Mouse (Mus musculus) granulocyte monocyte progenitor cell, adult 5-6 weeks (primary cell): ENCODE data around the gene Slc15a1. TPM values are rescaled to one million over a fixed set of nuclear protein-coding genes. Genes with fewer than 3 reads are reported as not detected.

Experiments used
- ATAC-seq: replicated peaks from 2 replicates; pipeline ENCODE4 v1.8.0; 2016; ENCODE audit warnings: mild to moderate bottlenecking, moderate TSS enrichment, inconsistent platforms; ENCODE audit not compliant: poor library complexity, severe bottlenecking
- total RNA-seq, 2 experiments: library from RNA; stranded (forward) in 1 of 2; stranded (reverse) in 1 of 2; fragments of 200-712, 200-1000 nt in 1 of 2; fragments of >200 nt in 1 of 2; fragmentation: Nextera tagmentation in 1 of 2; gene quantifications; 2 replicates each; pipeline ENCODE4 v1.2.3; 2014 to 2017

The Slc15a1 gene
- total RNA-seq, 2 experiments from 2014 or later = 0.52 TPM; not detected in 1

DNA sequence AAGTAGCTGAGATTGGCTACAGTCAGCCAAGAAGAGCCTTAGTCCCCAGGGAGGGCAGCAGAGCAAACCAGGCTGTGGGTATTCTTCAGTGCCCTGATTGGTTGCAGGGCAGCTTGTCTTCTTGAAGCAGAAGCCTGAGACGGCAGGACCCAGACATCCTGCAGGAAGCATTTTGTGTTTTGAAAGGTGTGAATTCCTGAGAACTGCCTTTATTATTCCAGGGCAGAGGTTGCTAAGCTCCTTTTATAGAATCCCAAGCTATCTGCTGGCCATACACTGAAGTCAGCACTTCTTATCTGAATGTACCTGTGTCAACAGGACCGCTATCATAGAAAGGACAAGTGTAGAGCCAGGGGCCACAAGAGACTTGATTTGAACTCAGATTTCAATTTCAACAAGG is 10.8 kb downstream of the Slc15a1 start:
- ATAC-seq = no peak

DNA sequence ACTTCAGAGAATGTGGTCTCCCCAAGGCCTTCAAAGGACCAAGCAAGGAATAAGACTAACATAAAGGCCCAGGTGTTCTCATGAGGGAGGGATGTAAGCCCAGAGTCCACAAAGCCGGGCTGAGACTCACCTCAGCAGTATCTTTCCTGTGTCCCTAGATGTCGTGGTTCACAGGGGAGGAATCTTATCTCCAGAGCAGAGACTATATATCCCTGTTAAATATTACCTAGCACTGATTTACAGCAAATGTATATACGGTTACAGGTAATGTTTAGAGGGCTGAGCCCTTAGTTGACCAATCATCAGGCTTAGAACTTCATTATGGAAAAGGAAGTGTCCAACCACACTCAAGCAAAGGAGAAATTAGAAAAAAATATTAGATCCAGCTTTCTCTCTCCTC is 11.3 kb downstream of the Slc15a1 start:
- no peak for ATAC-seq

DNA sequence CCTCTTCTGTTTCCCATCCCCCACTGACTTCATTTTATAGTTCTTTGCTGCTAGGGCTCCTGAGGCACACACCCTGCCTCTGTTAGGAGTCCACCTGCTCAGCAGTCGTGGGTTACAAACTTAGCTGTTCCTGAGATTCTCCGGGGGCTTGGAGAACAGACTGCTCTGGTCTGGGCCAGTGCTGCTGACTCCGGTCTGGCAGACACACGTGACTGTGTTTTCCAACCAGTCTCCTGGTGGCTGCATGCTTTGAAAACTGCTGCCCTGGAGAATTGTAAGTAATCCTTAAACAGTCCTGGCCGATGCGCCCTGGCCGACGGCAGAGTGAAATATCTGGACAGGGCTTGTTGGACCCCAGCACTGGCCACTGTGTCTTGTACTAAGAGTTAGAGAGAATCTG is 12.7 kb downstream of the Slc15a1 start:
- no peak for ATAC-seq

DNA sequence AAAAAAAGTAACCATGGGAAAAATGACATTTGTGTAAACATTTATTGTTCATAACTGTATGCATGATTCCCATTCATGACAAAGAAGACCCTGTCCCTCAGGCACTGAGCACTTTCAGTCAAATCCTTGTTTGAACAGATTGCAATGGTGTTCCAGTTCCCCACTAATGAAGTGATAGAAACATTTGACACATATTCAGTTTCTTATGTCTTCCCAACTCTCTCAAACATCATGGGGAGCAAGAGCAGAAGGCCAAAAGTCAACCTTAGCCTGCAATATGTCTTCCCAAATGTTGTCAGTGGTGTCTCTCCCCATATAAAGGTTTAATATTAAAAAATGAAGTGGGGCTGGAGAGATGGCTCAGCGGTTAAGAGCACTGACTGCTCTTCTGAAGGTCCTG is 19.3 kb downstream of the Slc15a1 start:
- no peak for ATAC-seq

DNA sequence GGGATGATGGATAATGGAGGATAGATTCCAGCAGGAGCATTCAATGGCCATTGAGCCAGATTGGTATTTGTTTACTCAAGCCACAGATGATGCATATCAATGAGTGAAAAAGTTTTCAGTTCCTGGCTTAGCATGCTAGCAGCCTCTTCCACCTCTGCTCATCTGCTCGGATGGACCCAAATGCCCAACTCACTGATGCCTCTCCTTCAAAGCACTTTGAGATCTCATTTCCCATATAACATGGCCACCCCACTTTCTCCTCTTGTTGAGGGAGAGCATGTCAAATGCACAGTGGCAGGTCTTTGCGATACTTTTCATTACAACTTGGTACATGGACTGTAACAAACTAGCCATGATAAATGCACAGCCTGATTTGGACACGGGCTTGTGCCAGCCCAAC is 20.6 kb downstream of the Slc15a1 start:
- no peak for ATAC-seq

DNA sequence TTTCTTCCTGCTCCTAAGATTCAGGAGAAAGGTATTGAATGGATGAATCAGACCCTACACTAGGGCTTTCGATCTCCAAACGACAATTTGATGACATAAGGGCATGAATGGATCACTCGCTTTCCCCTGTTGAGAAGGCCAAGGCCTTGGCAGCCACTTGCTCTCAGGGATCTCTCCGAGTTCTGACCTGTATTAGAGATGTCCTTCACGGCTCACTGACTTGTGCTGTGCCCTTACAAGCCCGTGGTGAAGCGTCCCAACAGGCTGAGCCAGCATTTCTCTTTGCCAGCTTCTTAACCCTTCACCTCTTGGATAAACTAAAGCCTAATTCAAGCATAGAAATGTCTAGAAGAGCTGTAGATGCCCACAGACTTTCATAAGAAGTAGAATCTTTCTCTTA is 22.9 kb downstream of the Slc15a1 start:
- ATAC-seq = no peak

DNA sequence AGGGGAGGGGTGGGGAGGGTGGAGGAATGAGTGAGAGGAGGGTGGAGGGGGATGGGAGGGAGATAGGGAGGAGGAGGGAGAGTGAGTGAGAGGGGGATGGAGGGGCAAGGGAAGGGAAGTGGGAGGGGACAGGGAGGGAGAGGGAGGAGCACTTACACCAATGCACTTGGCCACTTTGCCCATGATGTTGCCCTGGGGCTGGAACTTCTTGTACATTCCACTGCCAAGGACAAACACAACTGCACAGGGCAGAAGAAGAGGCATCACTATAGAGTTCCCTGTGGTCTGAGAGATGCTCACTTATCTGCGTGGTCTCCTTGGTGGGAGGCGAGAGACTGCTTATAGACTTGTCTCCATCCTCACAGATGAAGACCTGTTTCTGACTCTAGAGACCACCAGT is 23.5 kb downstream of the Slc15a1 start:
- ATAC-seq = no peak

DNA sequence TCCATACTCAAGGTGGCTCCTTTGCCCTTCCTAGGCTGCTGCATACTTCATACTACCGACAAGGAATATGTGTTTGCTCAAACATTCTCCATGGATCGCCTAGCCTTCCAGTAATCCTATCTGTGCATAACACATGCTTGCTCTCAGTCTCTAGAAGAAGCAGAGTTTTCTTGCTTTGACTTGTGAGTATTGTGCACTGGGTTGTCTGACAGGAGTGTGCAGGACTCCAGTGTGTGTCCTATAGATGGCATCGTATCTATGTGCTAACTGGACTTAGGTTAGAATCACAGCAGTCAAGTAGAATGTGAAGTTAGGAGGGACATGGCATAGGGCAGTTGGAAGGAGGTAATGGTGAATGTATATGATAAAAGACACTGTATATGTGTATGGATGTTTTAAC is 26.0 kb downstream of the Slc15a1 start:
- ATAC-seq = no peak

DNA sequence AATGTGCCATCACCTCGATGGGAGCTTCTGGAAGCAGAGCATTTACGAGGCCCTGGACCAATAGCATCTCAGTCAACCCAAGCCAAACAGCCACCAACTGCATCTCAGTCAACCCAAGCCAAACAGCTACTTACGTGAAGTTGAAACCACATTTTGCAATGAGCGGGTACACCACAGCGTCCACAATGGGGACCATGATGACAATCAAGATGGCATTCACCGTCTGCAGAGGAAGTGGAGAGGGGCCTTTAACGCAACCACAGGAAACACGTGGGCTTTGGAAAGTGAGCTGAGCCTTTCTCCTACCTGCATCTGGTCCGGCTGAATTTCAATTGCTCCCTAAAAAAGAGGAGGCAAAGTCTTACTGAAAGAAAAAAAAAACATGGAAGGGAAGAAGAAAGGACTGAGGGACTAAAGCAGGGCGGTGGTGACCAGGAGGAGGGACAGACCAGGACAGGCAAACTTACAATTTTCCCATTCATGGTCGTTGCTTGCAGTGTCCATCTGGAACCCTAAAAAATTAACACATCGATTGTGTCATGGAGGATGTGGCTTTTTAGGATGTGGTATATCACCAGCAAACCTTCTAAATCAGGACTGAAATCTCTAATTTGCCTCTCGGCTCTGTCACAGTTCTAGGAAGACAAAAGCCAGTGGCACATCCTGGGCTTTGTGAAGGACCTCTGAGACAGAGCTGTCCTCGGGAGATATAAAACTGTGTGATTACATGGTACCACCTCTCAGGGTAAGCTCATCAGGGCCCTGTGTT is 26.9 kb downstream of the Slc15a1 start:
- peak; percentile 96 for ATAC-seq

DNA sequence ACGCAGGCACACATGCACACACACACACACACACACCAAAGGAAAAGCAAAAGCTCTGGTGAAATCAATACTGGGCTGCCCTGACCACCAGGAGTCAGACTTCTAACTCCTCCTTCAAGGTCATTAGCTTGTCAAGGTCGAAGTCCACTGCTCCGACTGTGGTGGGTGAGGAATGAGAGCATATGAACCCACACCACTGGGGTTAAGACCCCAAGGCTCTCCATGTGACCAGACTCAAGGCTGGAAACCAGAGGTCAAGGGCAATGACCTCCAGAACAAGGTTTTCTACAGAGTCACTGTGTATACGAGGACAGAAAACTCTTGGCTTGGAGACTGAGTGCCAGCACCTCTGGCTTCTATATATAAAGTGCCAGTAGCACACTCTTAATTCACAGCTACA is 31.2 kb downstream of the Slc15a1 start:
- ATAC-seq = no peak

DNA sequence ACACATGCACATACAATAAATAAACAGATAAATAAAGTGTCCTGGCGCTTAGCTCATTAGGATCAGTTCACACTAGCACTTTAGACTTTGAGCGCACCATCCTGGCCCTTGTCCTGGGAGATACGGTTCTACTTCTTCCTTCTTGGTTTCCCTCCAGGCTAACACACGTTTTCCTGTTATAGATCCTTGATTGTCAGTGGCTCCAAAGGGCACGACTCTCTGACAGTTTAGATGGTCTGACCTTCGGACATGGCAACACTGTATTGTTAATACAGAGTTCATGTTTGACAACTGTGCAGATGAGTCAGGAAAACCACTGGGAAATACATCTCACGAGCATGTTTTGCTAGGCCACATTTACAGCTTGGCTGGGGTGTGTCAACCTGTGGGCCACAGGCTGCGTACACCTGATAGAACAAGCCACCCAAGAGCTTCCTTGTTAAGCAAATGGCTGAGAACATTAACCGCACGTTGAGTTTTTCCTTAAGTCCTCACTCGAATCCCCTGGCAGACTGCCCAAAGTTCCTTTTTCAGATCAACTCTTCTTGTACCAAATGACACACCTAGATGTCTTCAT is 33.4 kb downstream of the Slc15a1 start:
- ATAC-seq = no peak

DNA sequence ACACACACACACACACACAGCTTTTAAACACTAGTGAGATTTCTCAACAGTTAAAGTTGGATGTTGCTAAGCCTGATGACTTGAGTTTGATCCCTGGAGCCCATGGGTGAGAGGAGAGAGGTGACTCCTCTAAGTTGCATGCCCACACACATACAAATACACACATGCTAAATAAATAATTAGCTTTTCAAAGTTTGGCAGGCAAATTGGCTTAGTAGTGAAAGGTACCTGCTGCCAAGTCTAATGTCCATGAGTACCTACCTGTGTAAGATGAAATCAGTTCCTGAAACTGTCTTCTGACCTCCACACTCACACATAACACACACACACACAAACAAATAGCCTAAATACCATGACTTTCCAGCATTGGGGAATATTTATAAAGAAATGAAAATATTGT is 35.5 kb downstream of the Slc15a1 start:
- ATAC-seq = no peak

DNA sequence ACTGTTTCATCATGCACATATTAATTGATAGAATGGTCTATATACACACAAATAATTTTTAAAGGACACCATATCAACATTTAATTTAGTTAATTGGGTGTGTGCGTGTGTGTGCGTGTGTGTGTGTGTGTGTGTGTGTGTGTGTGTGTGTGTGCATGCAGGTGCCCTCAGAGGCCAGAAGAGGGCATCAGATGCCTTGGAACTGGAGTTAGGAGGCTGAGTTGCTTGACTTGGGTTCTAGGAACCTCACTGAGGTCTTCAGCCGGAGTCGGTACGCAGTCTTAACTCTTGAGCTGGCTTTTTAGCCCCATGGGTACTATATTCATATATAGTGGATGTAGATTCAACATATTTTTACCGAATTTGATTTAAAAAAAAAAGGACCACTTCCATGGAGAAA is 37.4 kb downstream of the Slc15a1 start:
- ATAC-seq = no peak

DNA sequence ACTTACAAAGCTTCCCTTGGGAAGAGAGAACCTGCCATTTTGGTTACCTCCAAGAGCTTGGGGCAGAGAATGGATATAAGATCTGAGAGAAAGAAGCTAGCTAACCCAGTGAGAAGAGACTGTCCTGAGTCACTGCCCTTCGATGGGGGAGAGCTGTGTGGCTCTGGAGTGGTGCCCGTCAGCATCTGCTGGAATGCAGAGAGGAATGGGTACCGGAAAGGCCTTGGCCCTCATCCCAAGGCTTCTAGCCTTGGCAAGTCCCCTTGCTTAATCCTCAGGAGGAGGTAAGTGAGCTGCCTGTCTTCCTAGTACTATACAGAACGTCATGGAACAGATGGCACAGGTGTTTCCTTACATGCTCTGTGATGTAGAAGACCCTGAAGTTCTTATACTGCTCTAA is 38.6 kb downstream of the Slc15a1 start:
- ATAC-seq = no peak

DNA sequence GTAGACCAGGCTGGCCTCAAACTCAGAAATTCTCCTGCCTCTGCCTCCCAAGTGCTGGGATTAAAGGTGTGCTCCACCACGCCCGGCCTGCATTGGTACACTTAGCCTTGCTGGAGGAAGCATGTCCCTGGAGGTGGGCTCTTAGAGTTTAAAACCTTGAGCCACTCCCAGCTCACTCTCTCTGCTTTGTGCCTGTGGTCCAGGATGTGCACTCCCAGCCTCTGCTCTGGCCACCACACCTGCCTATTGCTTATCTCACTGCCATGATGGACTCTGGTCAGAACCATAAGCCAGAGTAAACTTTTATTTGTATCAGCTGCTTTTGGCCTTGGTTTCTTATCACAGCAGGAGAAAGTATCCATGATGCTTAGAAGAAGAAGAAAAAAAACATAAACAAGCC is 40.7 kb downstream of the Slc15a1 start:
- ATAC-seq = no peak

DNA sequence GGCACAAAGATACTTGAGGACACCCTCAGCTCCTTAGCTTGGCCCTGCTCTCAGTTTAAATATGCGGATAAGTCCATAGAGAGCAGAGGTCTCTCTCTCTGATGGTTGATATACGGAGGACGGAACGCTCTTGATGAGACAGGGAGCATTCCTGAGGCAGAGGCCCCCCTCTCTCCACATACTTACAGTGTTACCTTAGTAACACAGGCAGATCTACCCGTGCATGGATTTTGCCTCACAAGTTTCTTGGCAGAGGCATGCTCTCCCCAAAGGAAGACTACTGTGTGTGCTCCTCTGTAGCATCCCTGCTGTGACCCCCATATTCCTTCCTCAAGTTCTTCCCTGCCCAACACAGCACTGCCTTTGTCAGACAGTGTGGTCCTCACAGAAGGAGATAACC is 42.3 kb downstream of the Slc15a1 start:
- no peak for ATAC-seq

DNA sequence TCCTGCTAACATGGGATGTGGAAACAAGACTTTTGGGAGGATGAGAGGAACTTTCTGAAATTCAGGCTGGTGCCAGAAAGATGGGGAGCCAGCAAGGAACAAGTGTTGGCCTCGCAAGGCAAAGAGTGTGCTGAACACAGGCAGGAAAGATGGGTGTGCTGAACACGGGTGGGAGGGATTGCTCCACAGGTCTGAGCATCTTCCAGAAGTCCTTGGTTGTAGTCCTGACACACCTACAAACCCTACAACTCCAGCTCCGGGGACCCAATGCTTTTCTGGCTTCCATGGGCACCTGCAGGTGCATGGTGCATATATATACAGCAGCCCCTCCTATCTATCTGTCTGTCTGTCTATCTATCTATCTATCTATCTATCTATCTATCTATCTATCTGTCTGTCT is 44.1 kb downstream of the Slc15a1 start:
- ATAC-seq = no peak

DNA sequence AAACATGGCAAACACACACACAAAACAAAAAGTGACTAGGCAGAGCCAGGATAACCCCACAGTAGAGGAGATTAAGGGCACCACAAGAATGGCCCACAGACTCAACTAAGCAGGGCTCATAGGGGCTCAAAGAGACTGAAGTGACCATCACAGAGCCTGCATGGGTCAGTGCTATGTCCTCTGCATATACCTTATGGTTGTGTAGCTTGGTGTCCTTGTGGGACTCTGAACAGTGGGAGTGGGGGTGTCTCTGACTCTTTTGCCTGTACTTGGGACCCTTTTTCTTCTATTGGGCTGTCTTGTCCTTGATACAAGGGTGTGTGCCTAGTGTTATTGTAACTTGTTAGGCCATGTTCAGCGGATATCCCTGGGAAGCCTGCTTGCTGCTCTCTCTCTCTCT is 46.5 kb downstream of the Slc15a1 start:
- no peak for ATAC-seq

DNA sequence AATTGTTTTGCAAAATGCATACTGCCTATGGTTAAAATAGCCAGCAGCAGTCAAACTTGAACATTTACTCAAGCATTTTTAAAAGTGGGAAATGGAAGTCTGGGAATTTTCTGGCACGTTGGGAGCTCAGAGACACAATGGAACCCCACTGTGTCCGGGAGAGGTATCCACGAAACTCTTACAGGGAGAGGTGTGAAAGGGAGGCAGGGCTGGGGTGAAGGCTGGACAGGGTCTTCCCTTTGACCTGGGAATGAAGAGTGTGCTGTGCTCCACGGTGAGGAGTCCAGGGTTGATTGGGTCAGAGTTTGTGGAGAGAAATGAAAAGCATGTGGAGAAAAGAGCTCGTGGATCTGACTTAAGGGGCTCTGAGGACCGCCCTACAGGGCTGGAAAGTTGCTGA is 47.5 kb downstream of the Slc15a1 start:
- ATAC-seq = no peak

DNA sequence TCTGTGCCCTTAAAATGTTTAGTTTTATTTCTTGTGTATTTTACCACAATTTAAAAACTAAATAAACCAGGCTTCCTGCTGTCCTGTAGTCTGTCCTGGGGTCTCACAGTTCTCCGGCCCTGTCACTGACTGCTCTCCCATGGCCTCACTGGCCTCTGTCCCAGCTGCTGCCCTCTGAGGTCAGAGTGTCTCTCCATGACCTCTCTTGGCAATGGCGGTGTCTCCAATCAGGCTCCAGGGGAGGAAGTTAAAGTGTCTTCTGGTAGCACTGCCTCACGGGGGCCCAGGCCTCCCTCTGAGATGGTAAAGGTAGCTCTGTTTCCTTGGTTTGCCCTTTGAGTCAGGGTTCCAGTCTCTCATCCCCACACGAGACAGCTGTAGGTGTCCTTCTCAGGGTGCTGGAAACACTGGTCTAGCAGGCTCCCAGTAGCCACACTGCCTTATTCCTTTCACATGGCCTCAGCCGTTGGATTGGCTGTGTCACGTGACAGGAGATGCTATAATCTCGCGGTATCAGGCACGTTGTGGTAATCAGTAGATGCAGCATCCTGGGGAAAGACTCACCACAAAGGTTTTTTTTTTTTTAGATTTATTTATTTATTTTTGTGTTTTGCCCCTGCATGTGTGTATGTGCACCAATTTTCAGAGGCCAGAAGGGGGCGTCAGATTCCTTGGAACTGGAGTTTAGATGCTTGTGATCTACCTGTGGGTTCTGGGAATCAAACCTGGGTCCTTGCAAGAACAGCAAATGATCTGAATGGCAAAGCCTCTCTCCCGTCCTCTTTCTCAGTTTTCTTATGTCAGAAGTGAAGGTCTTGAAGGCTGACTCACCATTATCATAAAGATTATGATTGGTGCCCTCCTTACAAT is 48.4 kb downstream of the Slc15a1 start:
- 0 out of 2 replicates have a peak, but pooled peaks have one; percentile 18 for ATAC-seq

DNA sequence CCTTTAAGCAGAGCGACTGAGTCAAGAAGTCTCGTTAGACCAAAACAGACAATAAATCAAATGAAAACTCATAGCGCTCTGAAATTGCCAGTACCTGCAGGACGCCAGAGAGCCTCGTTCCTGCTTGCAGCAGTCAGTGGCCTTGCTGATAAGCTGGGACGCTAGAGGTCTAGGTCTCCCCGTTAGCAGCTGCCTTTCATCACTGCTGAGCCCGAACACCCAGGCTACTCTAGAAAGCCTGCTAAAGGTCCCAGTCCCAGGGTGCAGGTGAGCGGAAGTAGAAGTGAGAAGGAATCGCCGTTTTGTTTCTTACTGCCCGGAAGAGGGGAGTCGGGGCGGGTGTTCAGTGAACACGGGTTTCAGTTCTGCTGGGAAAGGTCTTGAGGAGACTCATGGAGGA is 49.1 kb downstream of the Slc15a1 start:
- ATAC-seq = no peak
